Mouse (Mus musculus): ENCODE results near the gene Mrpl42. TPM values are rescaled to one million over a fixed set of nuclear protein-coding genes. Genes with fewer than 3 reads are reported as not detected.

Mrpl42 gene
- polyA plus RNA-seq, 1 experiment from 2014 or later, result 226 TPM

DNA sequence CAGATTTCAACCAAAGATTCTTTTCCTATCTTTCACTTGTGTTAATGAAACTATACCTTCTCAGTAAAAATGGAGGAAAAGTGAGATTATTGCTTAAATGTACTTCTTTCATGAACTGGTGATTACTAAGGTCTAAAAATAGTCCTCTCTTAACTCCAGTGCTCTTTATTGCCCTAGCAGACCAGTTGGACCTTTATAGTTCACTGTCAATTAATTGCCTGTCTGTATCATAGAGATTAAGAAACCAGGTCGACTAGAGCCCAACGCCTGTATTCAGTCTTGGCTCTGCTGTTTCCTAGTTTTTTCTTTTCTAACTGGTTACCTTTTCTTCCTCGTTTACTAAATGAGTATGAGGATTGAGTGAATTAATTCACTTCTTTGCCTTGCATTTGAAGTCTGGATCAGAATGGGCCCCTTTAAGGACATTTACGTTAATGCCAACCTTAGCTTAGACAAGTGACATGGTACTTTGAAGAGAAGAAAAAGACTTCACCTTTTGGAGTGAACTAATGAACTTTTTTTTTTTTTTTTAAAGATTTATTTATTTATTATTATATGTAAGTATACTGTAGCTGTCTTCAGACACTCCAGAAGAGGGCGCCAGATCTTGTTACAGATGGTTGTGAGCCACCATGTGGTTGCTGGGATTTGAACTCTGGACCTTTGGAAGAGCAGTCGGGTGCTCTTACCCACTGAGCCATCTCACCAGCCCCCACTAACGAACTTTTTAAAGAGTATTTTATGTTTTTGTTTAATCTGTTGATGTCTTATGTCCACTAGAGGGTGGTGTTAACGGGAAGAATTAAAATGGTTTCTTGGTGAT, 33.9 kb upstream of the Mrpl42 start:
- H3K27ac ChIP-seq, result no peak overlapping the region
- H3K36me3 ChIP-seq (replicated peaks), result no peaks in the 10 kb centered on the region
- H3K4me2 ChIP-seq, result no peak overlapping the region
- H3K4me3 ChIP-seq, result no peak overlapping the region
- no peak for ATAC-seq (replicated peaks)
- no peak overlapping the region for H3K9ac ChIP-seq
- 95% methylated on average over 8 of the region's 8 CpGs for WGBS
- H3K27me3 ChIP-seq (replicated peaks), result no peaks in the 10 kb centered on the region
- peaks cover under 1% of the 10 kb centered on the region; the same call in 1 of the 2 replicates for H3K4me1 ChIP-seq
- H3K9me3 ChIP-seq, result no peaks in the 10 kb centered on the region

DNA sequence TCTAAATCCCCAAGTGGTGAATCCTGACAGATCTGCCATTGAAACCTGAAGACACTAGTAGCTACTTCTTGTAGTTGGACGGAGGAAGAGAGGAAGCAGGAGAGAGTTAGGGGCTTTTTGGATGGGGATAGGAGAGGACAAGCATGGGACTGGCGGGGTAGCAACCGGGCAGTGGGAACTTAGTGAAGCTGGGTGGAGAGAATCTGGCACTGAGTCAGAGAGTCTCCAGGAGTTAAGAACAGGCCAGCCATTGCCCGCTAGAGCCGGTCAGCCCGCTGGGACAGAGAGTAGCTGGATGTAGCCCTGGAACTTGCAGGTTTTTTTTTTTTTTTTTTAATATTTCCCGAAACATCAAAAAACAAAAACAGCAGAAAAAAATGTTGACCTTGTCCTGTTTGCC, 31.6 kb upstream of the Mrpl42 start:
- Histone ChIP-seq H3K4me1 (peaks cover 3% of the 10 kb centered on the region; the same call in 1 of the 2 replicates), H3K27me3 (replicated peaks) (no peaks in the 10 kb centered on the region), H3K36me3 (replicated peaks) (no peaks in the 10 kb centered on the region), H3K27ac (no peak overlapping the region), H3K4me2 (no peak overlapping the region), H3K4me3 (no peak overlapping the region), H3K9ac (no peak overlapping the region), H3K9me3 (no peaks in the 10 kb centered on the region)
- WGBS, result 89% methylated on average over 7 of the region's 7 CpGs
- no peak for ATAC-seq (replicated peaks)

DNA sequence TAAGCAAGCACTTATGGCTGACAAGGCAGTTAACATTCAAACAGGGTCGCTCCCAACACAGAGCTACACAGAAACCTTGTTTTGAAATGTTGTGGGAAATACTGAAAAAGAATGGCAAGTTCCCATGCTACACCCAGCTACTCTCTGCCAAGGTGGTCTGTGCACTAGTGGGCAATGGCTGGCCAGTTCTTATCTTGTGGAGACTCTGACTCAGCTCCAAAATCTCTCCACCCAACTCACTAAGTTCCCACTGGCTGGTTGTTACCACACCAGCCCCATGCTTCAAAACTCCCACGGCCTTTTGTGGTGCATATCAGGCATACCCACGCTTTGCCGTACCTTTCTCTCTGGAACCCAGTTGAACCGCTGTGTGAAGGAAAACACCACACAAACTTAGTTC, 31.2 kb upstream of the Mrpl42 start:
- H3K9ac ChIP-seq, result no peak overlapping the region
- H3K27ac ChIP-seq, result no peak overlapping the region
- 93% methylated on average over 5 of the region's 5 CpGs for WGBS
- no peak overlapping the region for H3K4me3 ChIP-seq
- H3K9me3 ChIP-seq, result no peaks in the 10 kb centered on the region
- H3K4me2 ChIP-seq, result no peak overlapping the region
- H3K27me3 ChIP-seq (replicated peaks), result no peaks in the 10 kb centered on the region
- H3K36me3 ChIP-seq (replicated peaks), result no peaks in the 10 kb centered on the region
- no peak for ATAC-seq (replicated peaks)
- peaks cover 3% of the 10 kb centered on the region; the same call in 1 of the 2 replicates for H3K4me1 ChIP-seq

DNA sequence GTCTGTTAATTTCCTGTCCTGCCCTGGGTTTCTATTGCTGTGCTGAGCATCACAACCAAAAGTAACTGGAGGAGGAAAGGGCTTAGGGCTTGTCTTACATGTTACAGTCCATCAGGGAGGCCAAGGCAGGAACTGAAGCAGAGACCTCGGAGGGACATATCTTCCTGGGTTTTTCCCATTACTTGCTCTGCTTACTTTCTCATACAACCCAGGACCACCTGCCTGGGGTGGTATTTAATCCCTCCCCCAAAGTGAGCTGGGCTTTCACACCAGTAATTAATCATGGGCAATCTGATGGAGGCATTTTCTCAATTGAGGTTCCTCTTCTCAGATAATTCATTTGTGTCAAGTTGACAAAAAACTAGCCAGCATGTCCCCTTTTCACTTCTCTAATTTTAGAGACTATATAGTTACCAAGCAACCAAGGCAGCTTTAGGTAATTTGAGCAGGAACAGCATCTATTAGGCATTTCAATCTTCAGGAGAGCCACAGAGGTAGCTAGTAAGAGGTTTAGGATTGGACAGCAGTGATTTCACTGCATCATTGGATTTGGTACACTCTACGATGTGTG, 28.9 kb upstream of the Mrpl42 start:
- no peaks in the 10 kb centered on the region for H3K36me3 ChIP-seq (replicated peaks)
- ATAC-seq (replicated peaks), result no peak
- peaks cover 3% of the 10 kb centered on the region; the same call in 1 of the 2 replicates for H3K4me1 ChIP-seq
- 72% methylated on average over 2 of the region's 2 CpGs for WGBS
- H3K27me3 ChIP-seq (replicated peaks), result no peaks in the 10 kb centered on the region
- no peaks in the 10 kb centered on the region for H3K9me3 ChIP-seq
- no peak overlapping the region for H3K4me2 ChIP-seq
- H3K27ac ChIP-seq, result no peak overlapping the region
- H3K9ac ChIP-seq, result no peak overlapping the region
- no peak overlapping the region for H3K4me3 ChIP-seq

DNA sequence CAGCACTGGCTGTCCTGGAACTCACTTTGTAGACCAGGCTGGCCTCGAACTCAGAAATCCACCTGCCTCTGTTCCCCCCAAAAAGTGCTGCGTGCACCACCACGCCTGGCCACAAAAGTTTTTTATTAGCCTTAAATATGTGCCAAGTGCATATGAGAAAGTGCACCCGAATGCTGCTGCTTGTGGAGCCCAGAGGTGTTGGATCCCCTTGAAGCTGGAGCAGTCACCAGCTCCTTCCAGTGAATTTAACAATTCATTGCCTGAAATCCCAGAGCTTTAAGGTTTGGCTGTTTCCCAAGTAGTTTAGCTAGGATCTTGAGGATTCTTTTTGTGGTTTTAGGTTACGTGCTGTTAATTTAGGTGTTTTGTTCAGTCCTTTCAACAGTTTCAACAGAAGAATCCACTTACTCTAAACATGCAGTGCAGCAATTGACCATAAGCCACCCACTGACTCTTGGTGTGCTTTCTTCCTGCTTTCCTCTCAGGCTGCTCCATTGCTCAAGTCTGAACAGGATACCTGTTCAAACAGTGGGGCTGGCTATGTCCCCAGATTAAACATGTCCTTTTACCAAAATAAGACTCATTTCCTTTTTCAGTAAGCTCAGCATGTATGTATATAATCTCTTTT, 24.9 kb upstream of the Mrpl42 start:
- no peak overlapping the region for H3K9ac ChIP-seq
- no peak overlapping the region for H3K4me3 ChIP-seq
- H3K27me3 ChIP-seq (replicated peaks), result no peaks in the 10 kb centered on the region
- no peak overlapping the region for H3K27ac ChIP-seq
- no peaks in the 10 kb centered on the region for H3K9me3 ChIP-seq
- H3K36me3 ChIP-seq (replicated peaks), result no peaks in the 10 kb centered on the region
- no peak for ATAC-seq (replicated peaks)
- H3K4me1 ChIP-seq, result peaks cover 3% of the 10 kb centered on the region; the same call in 1 of the 2 replicates
- 85% methylated on average over 5 of the region's 5 CpGs for WGBS
- no peak overlapping the region for H3K4me2 ChIP-seq

DNA sequence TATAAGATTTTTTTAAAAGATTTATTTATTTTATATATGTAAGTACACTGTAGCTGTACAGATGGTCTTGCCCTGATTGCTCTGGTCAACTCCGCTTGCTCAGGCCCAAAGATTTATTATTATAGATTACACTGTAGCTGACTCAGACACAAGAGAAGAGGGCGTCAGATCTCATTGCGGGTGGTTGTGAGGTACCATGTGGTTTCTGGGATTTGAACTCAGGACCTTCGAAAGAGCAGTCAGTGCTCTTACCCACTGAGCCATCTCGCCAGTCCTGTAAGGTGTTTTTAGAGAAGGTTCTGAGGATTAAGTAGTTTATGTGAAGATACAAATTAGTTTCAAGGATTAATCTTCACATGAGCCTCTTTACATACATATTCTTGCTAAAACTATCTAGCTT, 24.1 kb upstream of the Mrpl42 start:
- Histone ChIP-seq H3K4me1 (peaks cover 3% of the 10 kb centered on the region; the same call in 1 of the 2 replicates), H3K36me3 (replicated peaks) (no peaks in the 10 kb centered on the region), H3K27ac (no peak overlapping the region), H3K9me3 (no peaks in the 10 kb centered on the region), H3K27me3 (replicated peaks) (no peaks in the 10 kb centered on the region), H3K4me3 (no peak overlapping the region), H3K4me2 (no peak overlapping the region), H3K9ac (no peak overlapping the region)
- ATAC-seq (replicated peaks), result no peak
- 93% methylated on average over 5 of the region's 5 CpGs for WGBS

DNA sequence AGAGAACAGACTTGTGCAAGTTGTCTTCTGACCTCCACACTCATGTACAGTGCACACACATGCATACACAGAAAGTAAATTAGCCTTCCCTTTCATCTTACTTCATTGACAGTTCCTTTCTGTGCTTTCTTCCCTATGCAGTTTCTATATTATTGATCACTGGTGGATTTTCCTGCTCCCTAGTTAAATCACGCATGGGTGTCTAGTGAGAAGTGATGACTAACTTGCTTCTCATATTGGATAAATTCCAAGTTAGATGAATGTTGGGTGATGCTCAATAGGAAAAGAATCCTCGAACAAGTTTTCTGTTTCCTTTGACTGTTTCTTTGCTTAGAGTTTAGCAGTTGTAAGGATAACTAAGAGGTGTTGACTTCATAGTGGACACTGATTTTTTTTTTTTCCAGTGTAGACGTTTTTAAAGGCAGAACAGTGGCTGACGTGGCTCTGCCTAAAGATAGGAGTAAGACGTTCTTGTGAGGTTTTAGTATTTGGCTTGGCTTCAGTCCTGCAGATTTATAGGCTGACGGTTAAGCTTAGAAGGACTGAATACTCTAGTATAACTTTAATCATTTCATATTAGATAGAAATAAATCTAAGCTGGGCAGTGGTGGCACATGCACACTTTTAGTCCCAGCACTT, 23.4 kb upstream of the Mrpl42 start:
- Histone ChIP-seq H3K27me3 (replicated peaks) (no peaks in the 10 kb centered on the region), H3K4me1 (no peaks in the 10 kb centered on the region), H3K27ac (no peak overlapping the region), H3K9me3 (no peaks in the 10 kb centered on the region), H3K9ac (no peak overlapping the region), H3K4me2 (no peak overlapping the region), H3K36me3 (replicated peaks) (no peaks in the 10 kb centered on the region), H3K4me3 (no peak overlapping the region)
- no peak for ATAC-seq (replicated peaks)
- 88% methylated on average over 6 of the region's 6 CpGs for WGBS

DNA sequence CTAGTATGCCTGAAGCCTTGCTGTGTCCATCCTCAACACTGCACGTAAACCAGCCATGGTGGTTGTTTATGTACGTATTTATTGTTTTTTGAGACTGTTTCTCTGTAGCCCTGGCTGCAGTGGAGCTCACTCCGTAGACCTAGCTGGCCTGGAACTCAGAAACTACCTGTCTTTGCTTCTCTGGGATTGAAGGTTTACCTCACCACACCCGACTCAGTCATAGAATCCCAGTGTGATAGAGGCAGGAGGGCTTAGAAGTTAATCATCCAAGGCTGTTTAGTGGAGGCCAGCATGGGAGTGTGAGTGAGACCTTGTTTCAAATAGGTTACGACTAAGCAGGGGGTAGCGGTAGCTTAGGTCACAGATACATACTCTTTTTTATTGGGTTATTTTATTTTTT, 15.9 kb upstream of the Mrpl42 start:
- Histone ChIP-seq H3K36me3 (replicated peaks) (no peaks in the 10 kb centered on the region), H3K4me3 (no peak overlapping the region), H3K27me3 (replicated peaks) (no peaks in the 10 kb centered on the region), H3K9ac (no peak overlapping the region), H3K27ac (no peak overlapping the region), H3K4me2 (no peak overlapping the region), H3K4me1 (peaks cover 19% of the 10 kb centered on the region), H3K9me3 (no peaks in the 10 kb centered on the region)
- no peak for ATAC-seq (replicated peaks)
- WGBS, result 94% methylated on average over 6 of the region's 6 CpGs

DNA sequence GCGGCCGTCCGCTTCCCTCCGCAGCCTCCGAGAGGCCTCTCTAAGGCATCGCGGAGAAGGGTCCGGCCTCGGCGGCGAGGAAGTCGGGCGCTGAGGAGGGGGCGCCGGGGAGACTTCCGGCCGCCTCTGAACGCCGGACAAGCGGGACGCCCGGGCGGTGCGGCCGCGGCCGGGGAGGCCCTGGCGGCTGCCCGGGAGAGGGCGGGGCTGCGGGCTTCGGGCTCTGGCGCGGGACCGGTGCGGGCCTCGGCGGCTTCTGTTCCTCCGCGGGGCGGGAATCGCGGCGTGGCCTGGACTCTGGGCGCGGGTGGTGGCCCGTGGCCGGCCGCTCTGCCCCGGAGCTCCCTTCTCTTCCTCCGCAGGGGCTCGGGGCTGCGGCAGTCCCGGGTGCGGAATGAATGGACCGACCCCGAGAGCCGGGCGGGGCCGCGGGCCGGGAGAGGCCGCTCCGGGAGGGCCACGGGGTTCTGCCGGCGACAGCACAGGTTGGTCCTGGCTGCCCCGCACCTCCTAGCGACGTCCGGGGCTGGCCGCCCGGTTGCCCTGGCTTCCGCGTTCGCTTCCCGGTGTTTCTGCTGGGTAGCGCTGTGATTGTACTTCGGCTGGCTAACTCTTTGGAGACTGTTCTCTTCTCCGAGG, 13.7 kb upstream of the Mrpl42 start:
- no peaks in the 10 kb centered on the region for H3K36me3 ChIP-seq (replicated peaks)
- H3K4me1 ChIP-seq, result peaks cover 19% of the 10 kb centered on the region
- under 1% methylated on average over 50 of the region's 80 CpGs for WGBS
- peak overlapping the region; percentile 85 for H3K4me2 ChIP-seq
- H3K4me3 ChIP-seq, result peak overlapping the region; percentile 99
- H3K27ac ChIP-seq, result peak overlapping the region; percentile 98
- ATAC-seq (replicated peaks), result peak; percentile 75; the same call in 1 of the 2 replicates
- no peaks in the 10 kb centered on the region for H3K9me3 ChIP-seq
- H3K27me3 ChIP-seq (replicated peaks), result no peaks in the 10 kb centered on the region
- peak overlapping the region; percentile 92 for H3K9ac ChIP-seq

DNA sequence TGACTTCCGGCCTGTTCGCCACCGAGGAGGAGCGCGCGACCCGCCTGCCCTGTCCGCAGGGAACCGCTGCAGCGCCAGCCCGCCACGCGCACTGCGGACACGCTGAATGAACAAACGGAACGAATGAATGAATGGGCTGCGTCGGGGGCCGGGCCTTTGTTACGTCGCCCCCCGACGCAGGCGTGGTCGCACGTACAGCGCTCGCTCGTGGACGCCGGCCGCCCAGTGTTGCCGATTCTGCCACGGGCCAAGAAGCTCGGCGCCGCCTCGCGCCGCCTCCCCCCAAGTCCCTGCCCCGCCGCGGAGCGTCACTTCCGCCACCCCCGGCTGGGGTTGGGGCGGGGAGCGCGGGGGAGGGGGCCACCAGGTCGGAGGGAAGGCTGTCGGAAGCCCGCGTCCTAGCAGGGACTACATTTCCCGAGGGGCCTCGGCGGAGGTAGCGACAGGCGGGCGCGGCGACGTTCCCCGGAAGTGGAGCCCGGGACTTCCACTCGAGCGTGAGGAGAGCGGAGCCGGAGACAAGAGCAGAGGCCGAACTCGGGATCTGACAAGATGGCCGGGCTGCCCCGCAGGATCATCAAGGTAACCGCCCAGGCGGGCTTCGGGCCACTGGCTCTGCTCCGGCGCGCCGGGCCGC, 13.0 kb upstream of the Mrpl42 start, which contains the start of gene Ube2n:
Gene Ube2n, plus strand, starts transcription at position 490 of the 637 bp plus-strand sequence.
- Histone ChIP-seq H3K4me3 (peak within 1 kb of the TSS; percentile 99), H3K36me3 (replicated peaks) (no peaks in the 10 kb centered on the region), H3K4me1 (peaks cover 19% of the 10 kb centered on the region), H3K27ac (peak within 1 kb of the TSS; percentile 98), H3K27me3 (replicated peaks) (no peaks in the 10 kb centered on the region), H3K4me2 (peak within 1 kb of the TSS; percentile 85), H3K9me3 (no peaks in the 10 kb centered on the region), H3K9ac (peak within 1 kb of the TSS; percentile 92)
- peak; percentile 98 for ATAC-seq (replicated peaks)
- WGBS, result under 1% methylated on average over 81 of the region's 81 CpGs

DNA sequence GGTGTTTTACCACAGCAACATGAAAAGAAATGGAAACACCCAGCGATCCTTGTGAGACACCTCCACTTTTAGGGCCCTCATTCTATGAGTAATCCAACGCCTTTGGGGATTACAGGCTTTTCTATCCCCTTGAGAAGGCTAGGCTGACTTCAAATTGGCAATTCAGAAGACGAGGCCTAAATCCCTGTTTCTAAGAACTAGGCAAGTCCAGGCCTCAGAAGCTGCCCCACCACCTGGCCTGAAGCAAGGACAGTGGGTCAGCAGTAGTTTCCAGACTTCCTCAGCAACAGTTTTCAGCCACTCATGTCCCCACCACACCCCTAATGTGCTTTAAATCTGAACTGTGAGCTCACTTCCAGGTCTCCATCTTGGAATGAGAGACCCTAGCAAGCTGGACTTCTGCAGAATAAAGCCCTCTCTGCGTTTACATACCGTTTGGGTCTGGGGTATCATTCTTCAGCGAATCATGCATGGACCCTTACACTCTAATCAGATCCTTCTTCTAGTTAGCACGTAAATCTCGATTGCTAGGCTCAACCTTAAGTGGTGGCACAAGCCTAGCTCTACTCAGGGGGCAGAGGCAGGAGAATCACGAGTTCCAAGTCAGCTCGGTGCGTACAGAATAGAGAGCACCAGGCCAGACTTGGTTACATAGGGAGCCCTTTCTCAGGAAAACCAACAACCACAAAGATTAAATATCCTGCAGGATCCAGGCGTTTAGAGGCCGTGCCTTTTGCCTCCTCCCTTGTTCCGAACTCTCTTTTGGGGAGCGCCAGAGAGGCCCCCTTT, 12.2 kb upstream of the Mrpl42 start:
- H3K27ac ChIP-seq, result peak overlapping the region; percentile 98
- no peaks in the 10 kb centered on the region for H3K27me3 ChIP-seq (replicated peaks)
- no peaks in the 10 kb centered on the region for H3K9me3 ChIP-seq
- peak; percentile 46 for ATAC-seq (replicated peaks)
- H3K4me2 ChIP-seq, result peak overlapping the region; percentile 59
- peak overlapping the region; percentile 99 for H3K4me3 ChIP-seq
- 28% methylated on average over 15 of the region's 15 CpGs for WGBS
- H3K4me1 ChIP-seq, result peaks cover 19% of the 10 kb centered on the region
- no peaks in the 10 kb centered on the region for H3K36me3 ChIP-seq (replicated peaks)
- H3K9ac ChIP-seq, result peak overlapping the region; percentile 92

All from midbrain, embryonic 15.5 days (tissue).